Comparison of ENCODE assay signal across 7 mouse cellular contexts in genomic region chr2:5844181-5844872, GRCm38 (mm10). TPM values are rescaled to one million over a fixed set of nuclear protein-coding genes. Genes with fewer than 3 reads are reported as not detected.
DNase-seq lines count a peak whose midpoint lies in the region; ATAC-seq and TF ChIP-seq lines count a peak whose summit lies in the region.

No protein-coding gene starts in this region.

- no peak for TF ChIP-seq POLR2A in small intestine, adult 2 months (IDR thresholded peaks at IDR 0.05; ENCODE audit: low read depth, low read length)

- H3K9ac ChIP-seq in neural tube, embryonic 11.5 days (ENCODE audit: low read length), result peak overlapping the region; percentile 81
- peak overlapping the region; percentile 86 for H3K9ac ChIP-seq in limb, embryonic 11.5 days (ENCODE audit: low read length)

- peak overlapping the region; percentile 57 for H3K4me2 ChIP-seq in neural tube, embryonic 11.5 days (ENCODE audit: low read depth)
- peak overlapping the region; percentile 48 for H3K4me2 ChIP-seq in limb, embryonic 11.5 days (ENCODE audit: low read depth, severe bottlenecking)

- H3K27ac ChIP-seq in neural tube, embryonic 11.5 days (ENCODE audit: low read depth, low read length), result peak overlapping the region; percentile 15; the same call in 1 of the 2 replicates
- no peak overlapping the region for H3K27ac ChIP-seq in limb, embryonic 11.5 days (replicated peaks; ENCODE audit: low read depth, low read length)
- H3K27ac ChIP-seq in small intestine, adult 2 months (ENCODE audit: insufficient read depth, low read depth, low read length), result peak overlapping the region; percentile 76

- no peak; the same call in 1 of the 2 replicates for ATAC-seq in neural tube, embryonic 11.5 days (ENCODE audit: insufficient read depth, low FRiP score, low TSS enrichment)
- ATAC-seq in erythroblast, adult 5-6 weeks (replicated peaks; ENCODE audit: low FRiP score, poor library complexity, severe bottlenecking), result peak; percentile 46
- 0 out of 2 replicates have a peak, but pooled peaks have one; percentile 20 for ATAC-seq in limb, embryonic 11.5 days (ENCODE audit: insufficient number of reproducible peaks, low FRiP score, low TSS enrichment, low read depth)

- H3K4me3 ChIP-seq in neural tube, embryonic 11.5 days (ENCODE audit: low read depth, low read length), result peak overlapping the region; percentile 66
- H3K4me3 ChIP-seq in limb, embryonic 11.5 days (ENCODE audit: low read depth, low read length), result peak overlapping the region; percentile 78
- H3K4me3 ChIP-seq in small intestine, adult 2 months (ENCODE audit: low read depth, low read length), result peak overlapping the region; percentile 92

- 0 out of 2 replicates have a peak, but pooled peaks cover 2% of the 10 kb centered on the region for H3K4me1 ChIP-seq in neural tube, embryonic 11.5 days (ENCODE audit: control insufficient read depth, insufficient read depth, low read length)
- H3K4me1 ChIP-seq in limb, embryonic 11.5 days (ENCODE audit: control insufficient read depth, insufficient read depth, low read length), result 0 out of 2 replicates have a peak, but pooled peaks cover 5% of the 10 kb centered on the region
- H3K4me1 ChIP-seq in small intestine, adult 2 months (ENCODE audit: control insufficient read depth, insufficient read depth, insufficient read length, low read length), result no peaks in the 10 kb centered on the region; the same call in 1 of the 2 replicates

- WGBS in neural tube, embryonic 11.5 days, result 4% methylated on average over 23 of the region's 23 CpGs
- WGBS in limb, embryonic 11.5 days, result 5% methylated on average over 23 of the region's 23 CpGs
- 3% methylated on average over 23 of the region's 23 CpGs for WGBS in small intestine, adult 2 months

- DNase-seq in neural tube, embryonic 11.5 days (ENCODE audit: low spot score), result no peak
- no peak for DNase-seq in neural tube, embryonic 10.5 days (ENCODE audit: extremely low spot score, low spot score)
- no peak for DNase-seq in limb, embryonic 11.5 days (ENCODE audit: low spot score)
- no peak for DNase-seq in layer of hippocampus, adult 9-11 months
- DNase-seq in cerebellum, postnatal 36 days, result no peak

- TF ChIP-seq CTCF in small intestine, adult 2 months (IDR thresholded peaks at IDR 0.05; ENCODE audit: extremely low read depth, insufficient read length, insufficient replicate concordance, low read depth, low read length), result no peak

- no peaks in the 10 kb centered on the region for H3K9me3 ChIP-seq in neural tube, embryonic 11.5 days (ENCODE audit: control insufficient read depth, low read length)
- peaks cover 2% of the 10 kb centered on the region; the same call in 1 of the 2 replicates for H3K9me3 ChIP-seq in limb, embryonic 11.5 days (ENCODE audit: control insufficient read depth, low read length)

- H3K36me3 ChIP-seq in neural tube, embryonic 11.5 days (ENCODE audit: control insufficient read depth, insufficient read depth, low read length), result peaks cover 12% of the 10 kb centered on the region
- peaks cover 21% of the 10 kb centered on the region for H3K36me3 ChIP-seq in limb, embryonic 11.5 days (ENCODE audit: control insufficient read depth, insufficient read depth, low read length)
- H3K36me3 ChIP-seq in small intestine, adult 2 months (ENCODE audit: control insufficient read depth, insufficient read depth, low read length), result peaks cover 17% of the 10 kb centered on the region

- H3K27me3 ChIP-seq in neural tube, embryonic 11.5 days (ENCODE audit: control insufficient read depth, insufficient read depth, low read length), result no peaks in the 10 kb centered on the region
- no peaks in the 10 kb centered on the region for H3K27me3 ChIP-seq in limb, embryonic 11.5 days (ENCODE audit: control insufficient read depth, insufficient read depth, low read length)
- H3K27me3 ChIP-seq in small intestine, adult 2 months (ENCODE audit: control insufficient read depth, insufficient read depth, low read length), result no peaks in the 10 kb centered on the region

RNA-seq across cellular contexts. Expression of gene Nudt5, which starts 0.5 kb away (rescaled TPM):
- polyA plus RNA-seq in neural tube, embryonic 11.5 days (2014; fragmentation: Nextera tagmentation; extraction: Ambion mirVana), result 82.2 and 83.5 TPM in 2 replicates
- total RNA-seq in erythroblast, adult 5-6 weeks (2015; ENCODE audit: low replicate concordance), result 7.9 and 9.0 TPM in 2 replicates
- 6.8 and 17.8 TPM in 2 replicates for total RNA-seq in erythroblast, adult 5-6 weeks (2017; ENCODE audit: low replicate concordance)
- polyA plus RNA-seq in limb, embryonic 11.5 days (2014; fragmentation: Nextera tagmentation; extraction: Ambion mirVana), result 105 and 109 TPM in 2 replicates
- 5.3 and 9.4 TPM in 2 replicates for polyA plus RNA-seq in small intestine, adult 2 months (2012; rRNA removed)

RNA-seq across cellular contexts. Expression of gene Cdc123, which starts 0.6 kb away (rescaled TPM):
- polyA plus RNA-seq in neural tube, embryonic 11.5 days (2014; fragmentation: Nextera tagmentation; extraction: Ambion mirVana), result 332 and 337 TPM in 2 replicates
- 41.8 and 43.6 TPM in 2 replicates for total RNA-seq in erythroblast, adult 5-6 weeks (2015; ENCODE audit: low replicate concordance)
- 62.3 and 80.2 TPM in 2 replicates for total RNA-seq in erythroblast, adult 5-6 weeks (2017; ENCODE audit: low replicate concordance)
- 352 and 390 TPM in 2 replicates for polyA plus RNA-seq in limb, embryonic 11.5 days (2014; fragmentation: Nextera tagmentation; extraction: Ambion mirVana)
- polyA plus RNA-seq in small intestine, adult 2 months (2012; rRNA removed), result 21.4 and 39.4 TPM in 2 replicates

RNA-seq across cellular contexts. Expression of gene Gm13199, which starts 18.4 kb away (rescaled TPM):
- polyA plus RNA-seq in neural tube, embryonic 11.5 days (2014; fragmentation: Nextera tagmentation; extraction: Ambion mirVana), result 1.5 and 2.7 TPM in 2 replicates
- not detected in 2 replicates for total RNA-seq in erythroblast, adult 5-6 weeks (2015; ENCODE audit: low replicate concordance)
- total RNA-seq in erythroblast, adult 5-6 weeks (2017; ENCODE audit: low replicate concordance), result not detected in 2 replicates
- 2.2 and 2.5 TPM in 2 replicates for polyA plus RNA-seq in limb, embryonic 11.5 days (2014; fragmentation: Nextera tagmentation; extraction: Ambion mirVana)
- 0.93 and 1.5 TPM in 2 replicates for polyA plus RNA-seq in small intestine, adult 2 months (2012; rRNA removed)

RNA-seq across cellular contexts. Expression of gene Sec61a2, which starts 50.9 kb away (rescaled TPM):
- polyA plus RNA-seq in neural tube, embryonic 11.5 days (2014; fragmentation: Nextera tagmentation; extraction: Ambion mirVana), result 83.5 and 84.1 TPM in 2 replicates
- total RNA-seq in erythroblast, adult 5-6 weeks (2015; ENCODE audit: low replicate concordance), result 2.1 and 22.7 TPM in 2 replicates
- 6.7 and 8.9 TPM in 2 replicates for total RNA-seq in erythroblast, adult 5-6 weeks (2017; ENCODE audit: low replicate concordance)
- 81.9 and 87.1 TPM in 2 replicates for polyA plus RNA-seq in limb, embryonic 11.5 days (2014; fragmentation: Nextera tagmentation; extraction: Ambion mirVana)
- polyA plus RNA-seq in small intestine, adult 2 months (2012; rRNA removed), result 4.7 and 10.7 TPM in 2 replicates
